Mouse (Mus musculus): Measurements from ENCODE around the gene Cdh23.

Cdh23 gene

DNA sequence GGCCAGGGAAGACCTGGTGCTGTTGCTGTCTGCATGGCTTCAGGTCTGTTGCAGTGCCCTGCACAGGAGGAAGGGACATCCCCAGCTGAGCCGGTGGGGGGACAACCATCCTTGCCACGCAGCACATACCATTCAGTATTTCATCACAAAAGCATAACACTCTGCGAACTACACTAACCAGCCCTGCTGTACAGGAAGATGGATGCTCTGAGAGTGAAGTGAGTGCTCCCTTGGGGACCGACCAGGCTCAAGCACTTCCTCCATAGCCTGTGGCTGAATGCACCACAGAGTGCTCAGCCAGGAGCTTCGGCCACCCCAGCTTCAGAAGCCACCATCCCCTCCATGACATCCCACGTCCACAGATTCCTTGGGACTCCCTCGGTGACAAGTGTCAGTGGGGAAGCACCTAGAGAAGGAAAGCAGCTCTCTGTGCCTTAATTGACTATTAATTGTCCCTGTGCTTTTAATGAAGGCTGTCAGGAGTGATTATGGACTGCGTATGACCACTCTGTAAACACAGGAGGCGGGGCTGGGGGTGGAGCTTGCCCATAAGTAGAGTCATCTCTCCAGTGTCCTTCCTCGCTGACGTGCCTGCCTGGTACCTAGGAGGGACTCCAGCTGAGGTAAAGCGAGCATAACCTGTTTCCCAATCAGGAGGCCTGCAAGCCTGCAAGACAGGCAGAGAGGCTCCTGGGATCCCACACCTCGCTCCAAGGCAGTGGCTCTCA, 60.6 kb downstream of the Cdh23 start:
- DNase-seq (ENCODE audit: low spot score) = peak; percentile 41

DNA sequence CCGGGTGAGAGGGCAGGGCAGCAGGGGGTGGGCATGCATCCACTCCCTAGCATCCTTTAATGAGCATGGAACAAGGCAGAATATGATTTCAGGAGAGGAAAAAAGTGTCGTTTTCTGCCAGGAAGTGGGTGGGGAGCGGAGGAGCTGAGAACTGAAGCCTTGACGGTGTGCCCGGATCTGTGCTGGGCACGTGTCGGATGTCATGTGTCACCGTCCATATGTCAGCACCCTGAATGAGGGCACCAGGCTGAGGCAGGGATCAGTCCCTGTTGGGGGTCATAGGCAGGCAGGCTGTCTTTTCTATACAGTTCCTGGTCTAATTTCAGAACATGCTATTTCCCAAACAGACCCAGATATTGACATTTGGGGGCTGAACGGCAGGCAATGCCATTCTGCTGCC, 61.9 kb downstream of the Cdh23 start:
- no peak for DNase-seq (ENCODE audit: low spot score)

DNA sequence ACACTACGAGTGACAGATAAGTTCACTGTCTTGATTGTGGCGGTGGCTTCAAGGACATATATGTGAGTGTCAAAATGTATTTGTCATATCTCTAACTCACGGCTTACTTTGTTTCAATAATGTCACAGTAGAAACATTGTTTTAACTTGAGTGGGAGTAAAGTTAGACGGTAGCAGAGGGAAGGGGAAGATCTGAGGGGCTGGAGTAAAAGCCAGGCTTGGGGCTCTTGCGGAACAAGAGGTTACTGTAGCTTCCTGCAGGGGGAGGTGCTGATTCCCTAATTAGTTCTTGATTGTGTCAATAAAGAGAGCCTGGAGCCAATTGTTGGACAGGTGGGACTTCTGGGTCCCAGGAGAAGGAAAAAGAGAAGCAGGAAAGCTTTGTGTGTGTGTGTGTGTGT, 70.2 kb downstream of the Cdh23 start:
- no peak for DNase-seq (ENCODE audit: low spot score)

DNA sequence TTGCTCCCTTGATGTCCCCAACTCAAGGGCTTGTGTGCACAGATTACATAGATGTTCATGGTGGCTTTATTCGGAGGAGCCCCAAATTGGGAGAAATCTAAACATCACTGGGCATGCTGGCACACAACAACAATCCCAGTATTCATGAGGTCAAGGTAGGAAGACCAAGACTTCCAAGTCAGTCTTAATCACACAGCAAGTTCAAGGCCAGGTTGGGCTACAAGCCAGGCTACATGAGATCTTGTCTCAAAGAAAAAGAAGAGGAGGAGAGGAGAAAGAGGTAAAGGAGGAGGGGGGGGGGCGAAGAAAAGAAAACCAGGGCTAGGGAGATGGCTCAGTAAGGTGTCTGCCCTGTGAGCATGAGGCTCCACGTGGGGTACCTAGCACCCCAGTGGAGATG, 70.8 kb downstream of the Cdh23 start:
- DNase-seq (ENCODE audit: low spot score) = no peak

DNA sequence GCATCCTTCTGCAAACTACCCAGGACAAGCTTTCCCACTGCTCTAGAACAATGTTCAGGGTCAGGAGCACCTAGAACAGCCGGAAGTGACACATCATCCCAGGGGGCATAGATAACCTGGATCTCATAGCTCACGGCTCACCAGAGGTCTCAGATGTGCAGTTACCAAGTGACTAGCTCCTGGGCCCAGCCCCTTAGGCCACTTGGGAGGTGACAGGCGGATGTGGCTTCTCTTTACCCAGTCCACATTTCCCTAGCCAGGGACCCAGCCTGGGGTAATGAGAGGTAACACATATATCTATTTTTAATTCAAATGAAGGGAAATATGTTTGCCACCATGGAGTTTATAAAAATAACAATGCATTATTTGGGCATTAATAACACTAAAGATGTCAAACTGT, 71.3 kb downstream of the Cdh23 start:
- no peak for DNase-seq (ENCODE audit: low spot score)

DNA sequence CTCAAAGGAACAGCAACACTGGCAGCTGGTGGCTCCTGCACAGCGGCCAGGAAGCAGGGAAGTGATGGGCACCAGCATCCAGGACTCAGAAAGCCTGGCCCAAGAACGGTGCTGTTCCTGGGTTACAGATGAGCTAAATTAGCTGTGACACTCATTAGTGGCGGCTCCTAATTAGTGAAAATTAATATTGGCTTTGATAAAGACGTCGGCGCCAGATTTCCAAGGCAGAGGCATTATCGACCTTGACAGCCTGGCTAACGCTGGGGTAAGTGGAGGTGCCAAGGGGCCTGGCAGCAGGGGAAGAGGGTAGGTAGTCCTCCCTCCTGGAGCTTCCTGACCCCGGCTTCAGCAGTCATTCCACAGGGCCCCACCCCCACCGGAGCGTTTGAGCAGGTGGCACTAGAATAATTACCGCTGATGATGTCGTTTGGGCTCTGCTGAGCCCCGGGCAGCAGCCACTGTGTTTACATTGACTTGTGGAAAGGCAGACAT, 72.0 kb downstream of the Cdh23 start:
- no peak for DNase-seq (ENCODE audit: low spot score)

DNA sequence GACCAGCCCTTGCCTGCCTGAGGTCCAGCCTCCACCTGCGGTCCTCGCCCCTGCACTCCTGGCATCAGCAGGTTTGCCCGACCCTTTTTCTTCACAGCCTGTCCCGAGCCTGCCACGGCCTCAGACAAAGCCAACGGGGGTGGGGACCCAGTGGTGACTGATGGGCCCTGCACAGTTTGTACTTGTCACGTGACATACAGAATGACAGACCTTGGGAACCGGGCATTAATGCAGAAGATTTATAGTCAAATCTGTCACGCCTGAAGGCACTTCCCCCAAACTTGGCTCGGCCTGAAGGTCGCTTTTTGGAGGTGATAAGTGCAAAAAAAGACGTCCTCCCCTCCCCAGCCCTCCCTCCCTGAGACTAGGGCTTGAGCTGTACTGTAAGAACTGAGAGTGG, 73.5 kb downstream of the Cdh23 start:
- DNase-seq (ENCODE audit: low spot score) = no peak

DNA sequence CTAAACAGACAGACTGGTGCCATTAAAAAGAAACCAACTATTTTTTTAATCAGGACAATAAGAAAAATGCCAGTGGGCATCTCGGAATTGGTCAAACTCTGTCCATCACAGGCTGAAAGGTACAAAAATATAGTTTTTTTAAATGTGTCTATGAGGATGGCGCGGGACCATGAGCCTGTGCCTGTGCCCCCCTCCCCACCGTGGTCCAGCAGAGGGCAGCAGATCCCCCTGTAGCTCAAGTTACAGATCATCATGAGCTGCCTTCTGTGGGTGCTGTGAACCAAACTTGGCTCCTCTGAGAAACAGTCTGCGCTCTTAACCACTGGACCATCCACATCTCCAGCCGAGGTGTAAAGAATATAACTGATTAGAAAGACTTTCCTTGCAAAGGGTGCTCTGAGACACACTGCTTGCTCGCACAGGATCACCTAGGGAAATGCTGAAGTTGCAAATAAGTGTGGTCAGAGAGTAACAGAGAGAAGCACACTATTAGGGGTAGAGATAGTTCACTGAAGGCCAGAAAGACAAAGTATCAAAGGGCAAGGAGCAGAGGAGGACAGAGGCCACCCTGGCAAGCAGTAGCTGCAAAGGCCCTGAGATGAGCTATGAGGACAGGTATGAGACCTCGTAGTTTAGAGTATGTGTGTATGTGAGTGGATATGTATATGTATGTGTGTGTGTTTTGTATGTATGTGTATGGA, 74.7 kb downstream of the Cdh23 start:
- no peak for DNase-seq (ENCODE audit: low spot score)

DNA sequence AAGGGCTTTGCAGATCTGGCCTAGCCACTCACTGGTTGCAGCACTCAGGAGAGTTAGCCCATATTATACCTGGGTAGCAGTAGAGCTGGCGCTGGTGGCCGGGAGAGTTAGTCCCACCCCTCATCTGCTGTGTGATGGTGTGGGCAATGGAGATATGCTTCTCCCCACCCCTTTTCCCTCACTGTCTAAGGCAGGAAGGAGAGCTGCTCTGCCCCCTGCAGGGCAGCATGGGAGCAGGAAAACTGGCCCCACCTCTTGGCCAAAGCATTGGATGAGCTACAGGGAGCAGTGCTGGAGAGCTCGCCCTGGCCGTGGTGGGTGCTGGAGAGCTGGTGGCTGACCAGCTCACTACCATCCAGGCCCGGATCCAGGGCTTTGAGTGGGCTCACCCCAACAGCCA, 80.4 kb downstream of the Cdh23 start:
- no peak for DNase-seq (ENCODE audit: low spot score)

DNA sequence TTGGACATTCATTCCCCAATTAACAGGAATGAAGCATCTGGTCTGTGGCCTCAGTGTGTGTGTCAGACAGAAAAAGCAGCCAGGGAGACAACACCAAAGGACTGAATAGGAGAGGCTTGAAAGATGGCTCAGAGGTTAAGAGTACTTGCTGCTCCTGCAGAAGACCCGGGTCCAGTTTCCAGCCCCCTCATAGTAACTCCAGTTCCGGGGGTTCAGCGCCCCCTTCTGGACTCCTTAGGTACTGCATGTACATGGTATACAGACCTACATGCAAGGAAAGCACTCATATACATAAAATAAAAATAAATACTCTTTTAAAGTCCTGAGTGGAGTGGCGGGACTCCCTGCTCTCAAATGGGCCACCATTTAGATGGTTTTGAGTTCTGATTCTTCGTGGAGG, 83.4 kb downstream of the Cdh23 start:
- no peak for DNase-seq (ENCODE audit: low spot score)

DNA sequence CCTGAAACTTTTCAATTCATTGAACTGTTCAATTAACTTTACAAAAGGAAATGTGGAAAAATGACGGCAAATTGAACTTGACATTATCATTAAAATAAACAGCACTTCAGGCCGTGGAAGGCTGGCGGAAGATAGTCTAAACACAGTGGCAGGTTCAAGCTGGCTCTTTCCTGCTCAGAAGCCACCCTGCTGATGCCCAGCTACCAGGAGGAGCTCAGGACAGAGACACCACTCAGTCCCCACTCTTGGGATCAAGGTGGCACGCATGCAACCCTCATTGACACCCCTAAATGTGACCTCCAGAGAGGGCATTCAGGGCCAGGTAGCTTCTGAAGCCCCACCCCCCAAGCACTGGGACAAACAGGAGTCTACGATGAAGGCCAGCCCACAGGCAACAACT, 89.1 kb downstream of the Cdh23 start:
- no peak for DNase-seq (ENCODE audit: low spot score)

DNA sequence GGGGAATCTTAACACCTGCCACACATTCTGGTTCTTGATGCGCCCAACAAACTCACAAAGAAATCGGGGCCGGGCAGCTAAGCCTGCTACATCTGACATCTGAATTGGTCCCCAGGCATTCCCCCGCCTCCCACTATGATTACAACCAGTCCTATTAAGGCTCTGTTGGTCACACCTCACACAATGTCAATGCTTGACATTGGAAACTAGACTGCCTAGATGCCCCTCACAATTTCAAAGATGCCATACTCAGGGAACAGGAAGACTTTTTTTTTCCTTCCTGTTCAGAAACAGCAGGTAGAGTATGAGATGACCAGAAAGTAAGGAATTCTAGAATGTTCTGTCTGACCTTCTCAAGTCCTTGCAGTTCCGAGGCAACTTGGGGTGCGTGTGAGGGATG, 89.6 kb downstream of the Cdh23 start:
- DNase-seq (ENCODE audit: low spot score) = no peak

DNA sequence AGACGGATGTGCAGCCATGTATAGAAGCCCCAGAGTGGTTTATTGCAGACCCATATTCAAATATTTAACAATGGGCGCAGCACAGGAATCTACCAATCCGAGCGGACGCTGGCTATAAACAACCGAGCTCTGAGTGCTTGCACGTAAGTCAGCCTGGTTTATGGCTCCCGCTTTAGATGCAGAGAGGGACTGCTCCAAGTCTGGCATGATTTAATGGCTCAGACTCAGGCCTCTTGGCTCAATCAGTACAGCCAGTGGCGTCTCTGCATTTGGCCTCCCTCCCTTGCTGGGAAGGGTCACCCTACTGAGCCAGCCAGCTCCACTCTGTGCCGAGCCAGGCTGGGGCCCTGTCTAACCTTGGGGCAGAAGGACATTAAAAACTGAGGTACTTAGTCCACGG, 94.1 kb downstream of the Cdh23 start:
- no peak for DNase-seq (ENCODE audit: low spot score)

DNA sequence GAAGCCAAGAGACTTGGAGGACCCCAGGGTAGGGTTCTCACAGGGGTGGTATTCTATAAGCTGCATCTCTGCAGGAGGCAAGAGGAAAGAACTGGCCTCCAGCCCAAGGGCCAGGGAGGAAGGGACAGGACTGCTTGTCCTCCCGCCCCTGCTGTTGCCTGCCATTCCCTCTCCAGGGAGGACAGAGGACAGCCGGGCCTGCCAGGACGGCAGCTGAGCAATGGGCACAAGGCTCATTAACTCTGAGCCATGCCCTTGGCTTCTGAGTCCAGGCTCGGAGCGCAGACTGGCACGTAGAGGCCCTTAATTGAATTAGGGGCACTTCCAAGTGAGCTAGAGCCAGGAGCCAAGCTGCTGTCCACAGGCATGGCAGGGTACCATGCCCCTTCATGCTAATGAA, 101.1 kb downstream of the Cdh23 start:
- DNase-seq (ENCODE audit: low spot score) = no peak

DNA sequence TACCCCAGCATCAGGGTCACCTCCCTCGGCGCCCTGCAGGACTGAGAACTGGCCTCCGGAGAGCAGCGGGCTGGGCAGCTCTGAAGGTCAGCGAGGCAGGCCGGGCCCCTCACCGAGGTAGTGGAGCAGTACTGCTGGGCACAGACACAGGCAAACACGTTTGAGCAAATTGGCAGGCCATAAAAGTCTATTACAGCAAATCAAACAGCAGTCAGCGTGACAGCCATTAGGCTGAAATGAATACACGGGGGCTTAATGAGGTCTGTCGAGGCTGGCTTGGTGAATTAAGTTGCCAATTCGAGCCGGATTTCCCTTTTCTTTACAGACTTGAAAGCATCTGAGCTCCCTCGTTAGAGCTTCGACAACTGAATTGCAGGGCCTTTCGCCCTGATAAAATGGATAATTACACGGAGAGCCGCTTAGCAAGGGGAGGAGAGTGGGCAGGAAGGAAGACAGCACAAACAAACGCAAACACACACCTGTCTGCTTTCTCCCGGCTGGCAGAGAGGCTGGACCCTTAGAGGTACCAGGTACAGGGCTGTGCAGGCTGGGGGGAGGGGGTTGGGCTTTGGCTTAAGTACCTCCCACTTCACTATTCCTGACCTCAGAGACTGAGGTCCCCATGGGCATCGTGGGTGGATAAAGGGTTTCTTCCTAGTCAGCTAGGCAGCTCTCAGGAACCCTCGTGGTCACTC, 103.3 kb downstream of the Cdh23 start:
- peak; percentile 60 for DNase-seq (ENCODE audit: low spot score)

DNA sequence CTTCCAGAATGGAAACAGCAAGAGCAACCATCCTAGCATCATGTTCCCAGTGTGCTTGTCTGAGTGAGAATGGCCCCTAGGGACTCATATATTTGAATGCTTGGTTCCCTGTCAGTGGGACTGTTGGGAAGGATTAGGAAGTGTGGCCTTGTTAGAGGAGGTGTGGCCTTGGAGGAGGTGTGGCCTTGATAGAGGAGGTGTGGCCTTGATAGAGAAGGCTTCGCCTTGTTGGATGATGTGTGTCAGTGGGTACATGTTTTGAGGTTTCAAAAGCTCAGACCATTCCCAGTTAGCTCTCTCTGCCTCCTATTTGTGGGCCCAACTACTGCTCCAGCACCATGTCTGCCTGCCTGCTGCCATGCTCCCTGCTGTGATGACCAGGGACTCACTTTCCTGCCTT, 105.0 kb downstream of the Cdh23 start:
- no peak for DNase-seq (ENCODE audit: low spot score)

DNA sequence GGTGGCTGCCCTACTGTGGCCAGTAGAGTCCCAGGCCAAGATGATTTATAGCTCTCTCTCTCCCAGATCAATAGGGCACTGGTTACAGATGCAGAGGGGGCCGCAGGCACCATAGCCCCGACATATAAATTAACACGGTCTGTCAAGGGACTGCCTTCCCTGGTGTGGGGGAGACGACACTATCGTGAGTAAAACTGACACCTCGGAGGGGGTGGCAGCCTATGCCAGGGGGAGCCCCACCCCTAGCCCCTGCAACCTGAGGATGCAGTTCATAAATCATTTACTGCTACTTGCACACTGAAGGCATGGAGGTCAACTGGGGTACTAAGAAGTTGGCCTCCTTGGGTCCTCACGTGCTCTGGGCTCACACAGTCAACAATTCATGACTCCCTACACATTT, 106.0 kb downstream of the Cdh23 start:
- no peak for DNase-seq (ENCODE audit: low spot score)

DNA sequence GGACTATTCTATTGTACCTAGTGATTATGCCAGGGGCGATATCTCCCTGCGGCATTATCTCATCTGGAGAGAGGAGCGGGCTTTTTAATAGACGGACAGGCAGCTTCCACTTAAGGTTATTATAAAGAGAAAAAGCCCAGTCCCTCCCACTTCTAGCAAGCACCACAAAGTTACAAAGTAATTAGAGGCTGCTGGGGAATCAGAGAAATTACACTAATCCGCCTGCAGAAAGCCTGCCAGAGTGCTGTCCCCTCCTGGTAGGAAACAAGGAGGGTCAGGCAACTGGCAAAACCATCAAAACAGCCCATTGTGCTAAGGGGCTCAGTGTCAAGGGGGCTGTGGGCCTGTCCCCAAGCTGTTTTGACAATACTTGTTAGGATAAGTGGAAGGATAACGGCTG, 110.6 kb downstream of the Cdh23 start:
- no peak for DNase-seq (ENCODE audit: low spot score)

DNA sequence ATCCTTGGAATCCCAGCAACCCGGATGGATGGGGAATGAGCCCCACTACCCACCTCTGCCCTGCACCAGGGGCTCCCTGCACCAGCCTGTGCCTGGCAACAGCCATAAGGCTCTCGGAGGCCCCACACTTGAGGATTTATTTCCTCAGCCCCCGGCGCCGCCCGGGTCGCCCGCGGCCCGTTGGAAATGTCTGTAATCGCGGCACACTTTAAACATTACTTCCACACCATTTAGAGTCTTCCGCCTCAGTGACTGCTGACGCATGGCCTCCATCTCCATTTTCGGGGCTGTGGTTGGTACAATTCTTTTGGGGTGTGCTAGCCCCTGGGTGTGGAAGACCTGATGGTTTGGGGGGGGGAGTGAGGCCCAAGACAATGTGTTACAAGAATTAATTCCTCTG, 113.3 kb downstream of the Cdh23 start:
- DNase-seq (ENCODE audit: low spot score) = no peak

DNA sequence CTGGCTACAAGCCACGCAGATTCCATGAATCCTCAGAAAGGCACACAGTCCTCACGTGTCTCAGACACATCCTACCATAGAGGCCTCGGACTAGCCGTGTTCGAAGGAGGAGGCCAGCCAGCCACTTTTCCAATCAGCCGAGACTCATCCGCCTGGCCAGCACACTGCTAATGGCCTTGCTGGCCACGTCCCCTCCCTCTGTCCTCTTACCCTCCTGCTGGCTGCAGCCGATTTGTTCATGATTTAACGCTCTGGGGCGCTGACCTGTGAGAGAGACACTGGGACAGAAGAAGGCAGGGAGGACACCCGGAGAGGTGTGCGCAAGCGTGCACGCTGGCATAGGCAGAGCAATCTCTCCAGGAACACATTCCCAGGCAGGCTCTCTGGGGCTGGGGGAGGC, 115.6 kb downstream of the Cdh23 start:
- DNase-seq (ENCODE audit: low spot score) = no peak

DNA sequence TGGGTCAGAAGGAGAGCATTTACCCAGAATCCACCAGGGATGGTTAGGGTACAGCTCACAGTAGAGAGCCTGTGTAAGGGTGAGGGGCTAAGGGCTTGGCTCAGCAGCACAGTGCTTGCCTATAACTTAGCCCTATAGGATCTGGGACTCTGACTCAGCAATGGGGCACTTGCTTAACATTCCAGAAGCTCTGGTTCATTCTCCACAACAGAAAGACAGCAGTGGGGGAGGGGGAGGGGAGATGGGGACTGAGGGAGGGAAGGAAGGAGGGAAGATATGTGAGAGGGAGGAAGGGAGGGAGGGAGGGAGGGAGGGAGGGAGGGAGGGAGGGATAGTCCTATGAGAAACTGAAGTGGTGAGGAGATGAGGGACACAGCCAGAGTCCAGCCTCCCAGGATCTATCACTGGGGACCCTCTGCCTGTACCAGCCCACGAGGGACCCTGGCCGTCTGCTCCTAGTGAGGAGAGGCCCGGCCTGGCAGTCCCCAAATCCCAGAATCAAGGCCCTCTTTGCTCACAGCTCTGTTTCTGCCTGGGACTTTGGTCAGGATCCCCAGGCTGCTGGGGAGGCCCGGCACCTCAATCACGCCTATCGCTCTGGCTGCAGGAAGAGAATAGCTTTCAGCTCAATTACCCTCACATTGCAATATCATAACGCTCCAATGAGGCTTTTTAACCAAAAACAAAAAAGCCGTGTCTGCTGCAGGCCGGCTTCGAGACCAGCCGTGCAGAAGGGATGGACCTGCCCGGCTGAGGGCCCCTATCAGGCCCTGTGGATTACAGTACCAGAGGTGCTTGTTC, 117.4 kb downstream of the Cdh23 start:
- DNase-seq (ENCODE audit: low spot score) = no peak
